Mouse (Mus musculus): ENCODE measurements around the gene 1700029H14Rik.

DNA sequence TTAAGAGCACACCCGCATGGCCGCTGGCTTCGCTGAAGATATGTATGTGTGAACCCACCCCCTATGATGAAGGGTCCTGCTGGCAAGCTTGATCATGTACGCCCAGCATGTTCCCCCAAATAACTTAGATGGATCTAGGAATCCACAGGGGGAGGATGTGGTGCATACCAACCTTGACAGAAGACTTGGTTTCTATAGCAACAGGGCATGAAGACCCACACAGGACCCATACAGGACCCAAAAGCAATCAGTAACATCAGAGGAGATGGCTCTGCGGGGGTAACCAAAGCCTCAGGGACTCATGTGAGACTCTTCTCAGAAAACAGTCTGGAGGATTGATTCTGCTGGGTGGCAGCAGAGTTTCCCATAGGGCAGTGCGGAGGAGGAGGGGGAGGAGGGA is 29.0 kb upstream of the 1700029H14Rik start:
- no peak for TF ChIP-seq CTCF (conservative IDR thresholded peaks at IDR 0.05; ENCODE audit: insufficient read depth, insufficient read length, low read depth, low read length)
- no peak for TF ChIP-seq POLR2A (IDR thresholded peaks at IDR 0.05; ENCODE audit: low read depth, low read length)

Data from kidney, adult 2 months (tissue).